Mouse (Mus musculus) limb, embryonic 14.5 days (tissue): ENCODE measurements at regions not wholly inside any gene's neighbourhood (a gene's known extent, or its start where the extent isn't known, plus 50 kb on each side); places are given as distances from the start of the nearest gene placed in this dataset.

Experiments used
- ATAC-seq: fragments of 200-750 bp; cut with Nextera tagmentation; 2 replicates; pipeline ENCODE4 v1.8.0; 2017; ENCODE audit warnings: low read depth, moderate number of reproducible peaks, moderate TSS enrichment; ENCODE audit not compliant: low FRiP score
- DNase-seq: peaks from one replicate; pipeline ENCODE4 v3.0.0-alpha.2; 2015; ENCODE audit warnings: low spot score
- H3K27ac ChIP-seq: fragments of 300-500 bp; sonication (generic); replicated peaks from 2 replicates; pipeline ENCODE4 v1.5.1; 2014; ENCODE audit warnings: low read depth, mild to moderate bottlenecking, low read length, moderate library complexity, mixed read lengths
- H3K27me3 ChIP-seq: fragments of 300-500 bp; sonication (generic); 2 replicates; pipeline ENCODE4 v1.6.1; 2014; ENCODE audit warnings: low read length, mixed read lengths; ENCODE audit not compliant: control insufficient read depth, insufficient read depth
- H3K36me3 ChIP-seq: fragments of 300-500 bp; sonication (generic); 2 replicates; pipeline ENCODE4 v1.6.1; 2014; ENCODE audit warnings: mild to moderate bottlenecking, low read length, moderate library complexity, mixed read lengths; ENCODE audit not compliant: control insufficient read depth, insufficient read depth
- H3K4me1 ChIP-seq: fragments of 300-500 bp; sonication (generic); 2 replicates; pipeline ENCODE4 v1.6.1; 2014; ENCODE audit warnings: antibody characterized with exemption, low read length, mixed read lengths; ENCODE audit not compliant: control insufficient read depth, insufficient read depth
- H3K4me2 ChIP-seq: fragments of 300-500 bp; sonication (generic); replicated peaks from 2 replicates; pipeline ENCODE4 v1.6.1; 2014; ENCODE audit warnings: low read depth, mild to moderate bottlenecking, low read length, moderate library complexity; ENCODE audit not compliant: severe bottlenecking
- H3K4me3 ChIP-seq: fragments of 300-500 bp; sonication (generic); replicated peaks from 2 replicates; pipeline ENCODE4 v1.5.1; 2014; ENCODE audit warnings: low read length
- H3K9ac ChIP-seq: fragments of 300-500 bp; sonication (generic); 2 replicates; pipeline ENCODE4 v1.6.1; 2014; ENCODE audit warnings: mild to moderate bottlenecking, low read depth, low read length, moderate library complexity; ENCODE audit not compliant: severe bottlenecking
- H3K9me3 ChIP-seq: fragments of 300-500 bp; sonication (generic); 2 replicates; pipeline ENCODE4 v1.6.1; 2016; ENCODE audit warnings: low read length; ENCODE audit not compliant: control insufficient read depth
- POLR2A ChIP-seq: fragments of 200-500 bp; IDR thresholded peaks from 2 replicates; pipeline ENCODE4 v1.8.0; 2012; ENCODE audit warnings: inconsistent platforms, mild to moderate bottlenecking, moderate library complexity, borderline replicate concordance; ENCODE audit not compliant: insufficient read depth, insufficient read length; ENCODE audit errors: extremely low read depth
- WGBS: fragments of 180-500 bp; shearing (Covaris S2); extraction: QIAGEN DNeasy Blood & Tissue Kit; methylation state at CpG from one replicate; pipeline ENCODE4 v1.1.7; 2014; 5-methylcytosine and 5-hydroxymethylcytosine counted together

DNA sequence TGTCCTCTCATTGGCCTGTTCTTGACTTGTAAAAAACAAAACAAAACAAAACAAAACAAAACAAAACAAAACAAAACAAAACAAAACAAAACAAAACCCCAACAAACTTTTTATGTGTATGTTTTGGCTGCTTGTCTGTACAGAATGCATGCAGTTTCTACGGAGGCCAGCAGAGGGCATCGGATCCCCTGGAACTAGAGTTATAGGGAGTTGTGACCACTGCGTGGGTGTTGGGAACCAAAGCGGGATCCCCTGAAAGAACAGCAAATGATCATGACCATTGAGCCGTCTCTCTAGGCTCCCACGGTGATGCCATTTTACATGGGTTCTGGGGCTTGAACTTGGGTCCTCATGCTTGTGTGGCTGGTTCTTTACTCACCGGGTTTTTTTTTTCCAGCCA, 67.2 kb upstream of the Card11 start:
- TF ChIP-seq POLR2A = no peak
- no peaks in the 10 kb centered on the region for H3K36me3 ChIP-seq
- no peaks in the 10 kb centered on the region for H3K4me1 ChIP-seq
- H3K4me2 ChIP-seq = no peak overlapping the region
- no peak overlapping the region for H3K27ac ChIP-seq
- no peaks in the 10 kb centered on the region for H3K27me3 ChIP-seq
- H3K9me3 ChIP-seq = no peaks in the 10 kb centered on the region
- ATAC-seq (no peak), DNase-seq (no peak)
- no peak overlapping the region for H3K4me3 ChIP-seq
- WGBS = 82% methylated on average over 7 of the region's 7 CpGs
- H3K9ac ChIP-seq = no peak overlapping the region

DNA sequence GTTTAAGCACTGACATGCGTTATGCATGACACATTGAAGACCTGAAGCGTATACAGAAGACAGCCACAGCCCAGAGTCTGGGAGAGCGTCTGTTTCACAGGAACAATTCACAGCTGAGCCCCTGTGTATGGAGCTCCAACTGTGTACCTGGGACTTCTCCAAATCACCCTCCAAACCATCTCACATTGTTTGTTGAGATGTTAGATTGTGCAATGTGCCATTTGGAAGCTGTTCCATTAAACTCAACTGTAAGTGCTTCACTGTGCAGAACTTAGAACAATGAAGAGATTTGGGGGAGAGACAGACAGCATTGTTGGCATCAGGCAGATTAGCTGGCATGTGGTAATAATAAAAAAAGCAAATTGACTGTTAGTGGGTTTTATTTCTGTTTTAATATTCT, 74.1 kb upstream of the Card11 start:
- Histone ChIP-seq H3K27me3 (no peaks in the 10 kb centered on the region), H3K36me3 (no peaks in the 10 kb centered on the region), H3K4me1 (no peaks in the 10 kb centered on the region), H3K4me3 (no peak overlapping the region), H3K27ac (no peak overlapping the region), H3K9me3 (no peaks in the 10 kb centered on the region), H3K9ac (no peak overlapping the region), H3K4me2 (no peak overlapping the region)
- TF ChIP-seq POLR2A = no peak
- ATAC-seq (no peak), DNase-seq (no peak)
- 84% methylated on average over 3 of the region's 3 CpGs for WGBS

DNA sequence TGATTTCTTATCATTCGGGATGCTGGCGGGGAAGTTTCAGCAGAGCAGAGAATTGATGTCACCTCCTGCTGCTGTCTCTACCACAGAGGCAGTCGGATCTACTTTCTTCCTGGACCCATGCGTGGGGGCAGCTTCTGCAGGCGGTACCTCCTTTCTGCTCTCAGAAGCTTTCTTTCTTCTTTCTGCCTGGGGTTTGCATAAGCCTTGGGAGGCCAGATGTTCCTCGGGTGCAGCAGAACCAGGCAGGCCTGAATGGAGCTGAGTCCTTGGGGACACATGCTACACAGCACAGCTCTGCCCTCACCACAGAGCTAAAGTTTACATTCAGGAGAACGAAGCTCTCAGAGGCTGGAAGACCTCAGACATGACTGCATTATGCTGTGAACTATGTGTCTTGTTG, 75.8 kb upstream of the Card11 start:
- H3K4me2 ChIP-seq = no peak overlapping the region
- H3K9me3 ChIP-seq = no peaks in the 10 kb centered on the region
- no peak overlapping the region for H3K4me3 ChIP-seq
- TF ChIP-seq POLR2A = no peak
- ATAC-seq = no peak
- H3K4me1 ChIP-seq = no peaks in the 10 kb centered on the region
- no peaks in the 10 kb centered on the region for H3K36me3 ChIP-seq
- no peak for DNase-seq
- H3K27ac ChIP-seq = no peak overlapping the region
- H3K27me3 ChIP-seq = no peaks in the 10 kb centered on the region
- no peak overlapping the region for H3K9ac ChIP-seq
- 55% methylated on average over 7 of the region's 7 CpGs for WGBS

DNA sequence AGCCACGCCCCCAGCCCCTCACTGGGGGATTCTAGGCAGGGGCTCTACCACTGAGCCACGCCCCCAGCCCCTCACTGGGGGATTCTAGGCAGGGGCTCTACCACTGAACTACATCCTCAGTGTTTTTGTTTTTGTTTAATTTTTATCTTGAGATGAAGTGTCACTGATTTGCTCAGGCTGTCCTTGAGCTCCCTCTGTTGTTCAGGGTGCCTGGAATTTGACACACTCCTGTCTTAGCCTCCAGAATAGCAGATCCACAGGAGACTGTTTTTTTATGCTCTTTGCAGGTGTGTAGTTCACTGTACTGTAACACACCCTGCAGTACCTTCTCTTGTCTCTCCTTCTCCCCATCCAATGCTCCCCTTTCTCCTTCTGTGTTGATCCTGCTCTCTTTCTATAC, 76.6 kb upstream of the Card11 start:
- no peaks in the 10 kb centered on the region for H3K27me3 ChIP-seq
- no peak overlapping the region for H3K4me2 ChIP-seq
- no peaks in the 10 kb centered on the region for H3K4me1 ChIP-seq
- H3K9ac ChIP-seq = no peak overlapping the region
- DNase-seq = no peak
- no peak for TF ChIP-seq POLR2A
- H3K9me3 ChIP-seq = no peaks in the 10 kb centered on the region
- H3K36me3 ChIP-seq = no peaks in the 10 kb centered on the region
- H3K4me3 ChIP-seq = no peak overlapping the region
- no peak overlapping the region for H3K27ac ChIP-seq
- no peak for ATAC-seq
- WGBS = 96% methylated on average over 2 of the region's 2 CpGs

DNA sequence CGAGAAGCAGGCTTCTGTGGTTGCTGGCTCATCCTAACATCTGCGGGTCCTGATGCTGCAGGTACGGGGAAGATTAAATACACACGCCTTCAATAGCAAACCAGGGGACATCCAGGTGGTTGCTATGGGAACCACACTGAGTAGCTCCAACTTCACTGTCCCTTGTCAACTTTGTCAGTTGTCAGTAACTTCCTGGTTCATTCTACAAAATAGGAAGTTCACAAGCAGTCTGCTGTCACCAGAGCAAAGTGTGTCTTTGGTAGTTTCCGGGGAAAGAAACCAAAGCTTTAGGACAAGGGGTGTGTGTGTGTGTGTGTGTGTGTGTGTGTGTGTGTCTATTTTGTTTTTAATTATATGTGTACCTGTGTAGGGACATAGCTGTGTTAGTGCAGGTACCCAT, 80.5 kb upstream of the Card11 start:
- DNase-seq = no peak
- Histone ChIP-seq H3K36me3 (no peaks in the 10 kb centered on the region), H3K4me3 (no peak overlapping the region), H3K4me2 (no peak overlapping the region), H3K9me3 (no peaks in the 10 kb centered on the region), H3K4me1 (no peaks in the 10 kb centered on the region), H3K9ac (no peak overlapping the region), H3K27ac (no peak overlapping the region), H3K27me3 (no peaks in the 10 kb centered on the region)
- no peak for TF ChIP-seq POLR2A
- no peak for ATAC-seq
- WGBS = 74% methylated on average over 5 of the region's 5 CpGs

DNA sequence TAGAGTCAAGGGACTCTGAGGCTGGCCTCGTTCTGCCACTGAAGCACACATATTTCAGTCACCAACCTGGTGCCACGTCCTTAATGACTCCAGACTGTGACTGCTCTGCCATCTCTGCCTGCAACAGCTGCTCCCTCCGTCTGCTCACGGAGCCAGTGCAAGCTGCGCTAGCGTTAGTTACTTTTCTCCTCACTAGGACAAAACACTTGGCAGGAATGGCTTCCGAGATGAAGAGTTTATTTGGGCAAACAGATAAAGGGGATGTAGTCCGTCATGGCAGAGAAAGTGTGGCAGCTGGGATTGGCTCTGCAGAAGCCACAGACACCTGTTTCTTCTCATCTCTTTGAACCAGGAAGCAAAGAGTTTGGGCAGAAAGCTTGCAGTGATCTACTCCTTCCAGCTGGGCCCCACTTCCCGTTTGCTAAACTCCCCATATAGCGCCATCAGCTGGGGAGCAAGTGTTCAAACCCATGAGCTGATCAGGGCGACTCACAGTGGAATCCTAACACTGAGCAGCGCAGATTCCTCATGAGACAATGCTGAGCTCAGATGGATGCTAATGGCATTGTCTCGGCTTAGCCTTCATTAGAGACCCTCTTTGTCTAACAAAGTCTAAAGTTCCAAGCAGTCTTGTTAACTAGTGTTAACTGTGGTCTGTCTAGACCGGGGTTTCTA, 83.8 kb upstream of the Card11 start:
- no peaks in the 10 kb centered on the region for H3K4me1 ChIP-seq
- H3K27me3 ChIP-seq = no peaks in the 10 kb centered on the region
- TF ChIP-seq POLR2A = no peak
- H3K4me2 ChIP-seq = no peak overlapping the region
- WGBS = 83% methylated on average over 14 of the region's 14 CpGs
- no peak overlapping the region for H3K4me3 ChIP-seq
- no peaks in the 10 kb centered on the region for H3K9me3 ChIP-seq
- H3K9ac ChIP-seq = no peak overlapping the region
- no peak overlapping the region for H3K27ac ChIP-seq
- no peak for ATAC-seq
- DNase-seq = no peak
- no peaks in the 10 kb centered on the region for H3K36me3 ChIP-seq
